Mouse (Mus musculus): Measurements from ENCODE around the gene Gm10322.

DNA sequence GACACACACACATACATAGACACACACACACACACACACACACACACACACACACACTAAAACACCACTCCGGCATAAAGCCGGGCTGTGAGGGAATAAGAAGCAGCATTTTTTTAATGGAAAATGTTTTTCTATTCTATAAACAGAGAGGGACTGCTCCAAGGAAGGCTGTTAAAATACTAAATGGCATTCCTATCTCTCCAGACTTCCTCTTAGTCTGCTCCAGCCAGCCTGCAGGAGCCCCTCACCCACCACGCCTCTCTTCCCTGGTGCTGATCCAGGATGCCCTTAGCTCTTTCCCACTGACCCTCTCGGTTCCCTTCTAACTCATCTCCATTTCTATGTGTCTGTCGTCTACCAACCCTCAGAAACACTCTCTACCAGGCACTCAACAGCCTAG is 43.9 kb upstream of the Gm10322 start:
- TF ChIP-seq CTCF (IDR thresholded peaks at IDR 0.05; ENCODE audit: extremely low read depth, insufficient read depth, low read length) (no peak), POLR2A (IDR thresholded peaks at IDR 0.05; ENCODE audit: extremely low read depth, insufficient read depth, low read length) (no peak)
